ENCODE assay signal across 8 mouse cellular contexts in genomic region chr7:113594363-113594762, GRCm38 (mm10).
DNase-seq lines count a peak whose midpoint lies in the region; ATAC-seq and TF ChIP-seq lines count a peak whose summit lies in the region.

No protein-coding gene starts in this region.

- H3K9me3 ChIP-seq in MEL (replicated peaks; ENCODE audit: insufficient read depth, low read length) = no peaks in the 10 kb centered on the region
- no peaks in the 10 kb centered on the region for H3K9me3 ChIP-seq in kidney, postnatal 0 days (replicated peaks; ENCODE audit: low read length)
- no peaks in the 10 kb centered on the region for H3K9me3 ChIP-seq in liver, embryonic 13.5 days (replicated peaks)

- no peaks in the 10 kb centered on the region; a peak in 1 of 4 replicates for H3K27me3 ChIP-seq in MEL (ENCODE audit: control insufficient read depth in 1 of 2, insufficient read depth in 2 of 2, low read length in 2 of 2)
- no peaks in the 10 kb centered on the region for H3K27me3 ChIP-seq in kidney, postnatal 0 days (ENCODE audit: insufficient read depth, low read length)
- no peaks in the 10 kb centered on the region for H3K27me3 ChIP-seq in liver, embryonic 13.5 days

- ATAC-seq in kidney, postnatal 0 days (replicated peaks; ENCODE audit: low FRiP score, low read depth) = peak; percentile 48
- ATAC-seq in liver, embryonic 13.5 days (ENCODE audit: low read depth) = no peak
- ATAC-seq in activated CD4-positive, CD25-positive, alpha-beta regulatory T cell, adult 4 months = no peak

- H3K27ac ChIP-seq in MEL (ENCODE audit: control insufficient read depth, low read depth, low read length) = no peak overlapping the region
- no peak overlapping the region for H3K27ac ChIP-seq in kidney, postnatal 0 days
- no peak overlapping the region for H3K27ac ChIP-seq in liver, embryonic 13.5 days

- TF ChIP-seq EP300 in MEL (IDR thresholded peaks at IDR 0.05; ENCODE audit: low read depth in 1 of 2, low read length in 2 of 2) = no peak

- peaks cover 0 to 5% of the 10 kb centered on the region in 2 experiments; a peak in 1 of 4 replicates for H3K36me3 ChIP-seq in MEL (ENCODE audit: control insufficient read depth in 1 of 2, insufficient read depth in 2 of 2, low read length in 2 of 2)
- H3K36me3 ChIP-seq in kidney, postnatal 0 days (ENCODE audit: insufficient read depth, low read length) = no peaks in the 10 kb centered on the region
- H3K36me3 ChIP-seq in liver, embryonic 13.5 days = no peaks in the 10 kb centered on the region

- H3K79me2 ChIP-seq in MEL (ENCODE audit: control insufficient read depth, insufficient read depth, low read length, poor library complexity) = no peaks in the 10 kb centered on the region

- peak; percentile 78 for DNase-seq in CD4-positive, CD25-positive, alpha-beta regulatory T cell, adult 2 months (ENCODE audit: low read depth, low spot score)
- DNase-seq in MEL (ENCODE audit: low read depth, low spot score) = peak; percentile 77
- peak; percentile 64 for DNase-seq in cerebellum, adult 8-10 months
- DNase-seq in frontal cortex, postnatal 36 days (ENCODE audit: low spot score in 2 of 2) = peak; percentile 21 to 65
- DNase-seq in kidney, postnatal 0 days (ENCODE audit: low spot score) = peak; percentile 92
- peak; percentile 13 for DNase-seq in liver, embryonic 13.5 days
- peak; percentile 91 for DNase-seq in retina, embryonic 14.5 days (ENCODE audit: low spot score)

- no peak overlapping the region for H3K4me3 ChIP-seq in MEL (ENCODE audit: control insufficient read depth in 1 of 2, insufficient read depth in 1 of 2, low read depth in 2 of 2, low read length in 2 of 2)
- no peak overlapping the region for H3K4me3 ChIP-seq in kidney, postnatal 0 days (replicated peaks; ENCODE audit: low read depth, low read length)
- no peak overlapping the region for H3K4me3 ChIP-seq in liver, embryonic 13.5 days (replicated peaks)

- 2% methylated on average over 3 of the region's 3 CpGs for WGBS in kidney, postnatal 0 days
- WGBS in liver, embryonic 13.5 days (ENCODE audit: insufficient replicate concordance) = 2% methylated on average over 3 of the region's 3 CpGs

- peak; percentile 53 to 78 (median 63) for TF ChIP-seq CTCF in MEL (IDR thresholded peaks at IDR 0.05 in 2 of 3, conservative IDR thresholded peaks at IDR 0.05 in 1 of 3; ENCODE audit: control insufficient read depth in 1 of 3, insufficient read depth in 1 of 3, low read depth in 2 of 3, low read length in 3 of 3, poor library complexity in 1 of 3, severe bottlenecking in 1 of 3)
- TF ChIP-seq CTCF in kidney, postnatal 0 days (IDR thresholded peaks at IDR 0.05; ENCODE audit: low read depth) = peak; percentile 91

- H3K9ac ChIP-seq in MEL (ENCODE audit: control insufficient read depth, low read depth, low read length, poor library complexity, severe bottlenecking) = no peak overlapping the region
- no peak overlapping the region for H3K9ac ChIP-seq in kidney, postnatal 0 days (ENCODE audit: low read depth, low read length)
- H3K9ac ChIP-seq in liver, embryonic 13.5 days = no peak overlapping the region

- H3K4me1 ChIP-seq in MEL (ENCODE audit: control insufficient read depth in 1 of 2, insufficient read depth in 2 of 2, low read length in 2 of 2) = peaks cover 6 to 9% of the 10 kb centered on the region in 2 experiments
- peaks cover 8% of the 10 kb centered on the region; the same call in 1 of the 2 replicates for H3K4me1 ChIP-seq in kidney, postnatal 0 days (replicated peaks; ENCODE audit: insufficient read depth, low read length)
- H3K4me1 ChIP-seq in liver, embryonic 13.5 days (replicated peaks) = no peaks in the 10 kb centered on the region

- no peak overlapping the region for H3K4me2 ChIP-seq in kidney, postnatal 0 days (ENCODE audit: low read length)
- H3K4me2 ChIP-seq in liver, embryonic 13.5 days = no peak overlapping the region

- peak; percentile 79 for TF ChIP-seq RAD21 in MEL (IDR thresholded peaks at IDR 0.05; ENCODE audit: low read depth, low read length)

- no peak for TF ChIP-seq POLR2A in MEL (IDR thresholded peaks at IDR 0.05; ENCODE audit: control insufficient read depth in 1 of 2, insufficient read depth in 1 of 2, low read depth in 1 of 2, low read length in 2 of 2, poor library complexity in 1 of 2)

TF ChIP-seq in MEL, 35 proteins besides CTCF, POLR2A, EP300 and RAD21:
- no peak for TF ChIP-seq MXI1 (IDR thresholded peaks at IDR 0.05; ENCODE audit: low read depth, low read length)
- peak; percentile 89 for TF ChIP-seq SMC3 (IDR thresholded peaks at IDR 0.05; ENCODE audit: low read depth, low read length)
- no peak for TF ChIP-seq ZMIZ1 (IDR thresholded peaks at IDR 0.05; ENCODE audit: low read depth, low read length)
- peak; percentile 82 for TF ChIP-seq ZC3H11A (IDR thresholded peaks at IDR 0.05; ENCODE audit: low read depth, low read length)
- no peak for TF ChIP-seq KAT2A (conservative IDR thresholded peaks at IDR 0.05; ENCODE audit: low read depth, low read length)
- no peak for TF ChIP-seq TCF12 (IDR thresholded peaks at IDR 0.05; ENCODE audit: low read depth, low read length)

Comparison
In these comparisons a context has a peak if more than half of its experiments do, and no peak if none do; other contexts are left out.
1. DNase-seq: peak in every context shown above with its lines; median percentile 92 in kidney, postnatal 0 days; 91 in retina, embryonic 14.5 days; 78 in CD4-positive, CD25-positive, alpha-beta regulatory T cell, adult 2 months; 77 in MEL; 64 in cerebellum, adult 8-10 months; 43 in frontal cortex, postnatal 36 days; 13 in liver, embryonic 13.5 days.